Mouse (Mus musculus) limb, embryonic 14.5 days (tissue): ENCODE results near the gene Fam234b. TPM values are rescaled to one million over a fixed set of nuclear protein-coding genes. Genes with fewer than 3 reads are reported as not detected.

ENCODE experiments used
- ATAC-seq: fragments of 200-750 bp; cut with Nextera tagmentation; 2 replicates; pipeline ENCODE4 v1.8.0; 2017; ENCODE audit warnings: low read depth, moderate number of reproducible peaks, moderate TSS enrichment; ENCODE audit not compliant: low FRiP score
- DNase-seq: peaks from one replicate; pipeline ENCODE4 v3.0.0-alpha.2; 2015; ENCODE audit warnings: low spot score
- H3K27ac ChIP-seq: fragments of 300-500 bp; sonication (generic); replicated peaks from 2 replicates; pipeline ENCODE4 v1.5.1; 2014; ENCODE audit warnings: low read depth, mild to moderate bottlenecking, low read length, moderate library complexity, mixed read lengths
- H3K27me3 ChIP-seq: fragments of 300-500 bp; sonication (generic); 2 replicates; pipeline ENCODE4 v1.6.1; 2014; ENCODE audit warnings: low read length, mixed read lengths; ENCODE audit not compliant: control insufficient read depth, insufficient read depth
- H3K36me3 ChIP-seq: fragments of 300-500 bp; sonication (generic); 2 replicates; pipeline ENCODE4 v1.6.1; 2014; ENCODE audit warnings: mild to moderate bottlenecking, low read length, moderate library complexity, mixed read lengths; ENCODE audit not compliant: control insufficient read depth, insufficient read depth
- H3K4me1 ChIP-seq: fragments of 300-500 bp; sonication (generic); 2 replicates; pipeline ENCODE4 v1.6.1; 2014; ENCODE audit warnings: antibody characterized with exemption, low read length, mixed read lengths; ENCODE audit not compliant: control insufficient read depth, insufficient read depth
- H3K4me2 ChIP-seq: fragments of 300-500 bp; sonication (generic); replicated peaks from 2 replicates; pipeline ENCODE4 v1.6.1; 2014; ENCODE audit warnings: low read depth, mild to moderate bottlenecking, low read length, moderate library complexity; ENCODE audit not compliant: severe bottlenecking
- H3K4me3 ChIP-seq: fragments of 300-500 bp; sonication (generic); replicated peaks from 2 replicates; pipeline ENCODE4 v1.5.1; 2014; ENCODE audit warnings: low read length
- H3K9ac ChIP-seq: fragments of 300-500 bp; sonication (generic); 2 replicates; pipeline ENCODE4 v1.6.1; 2014; ENCODE audit warnings: mild to moderate bottlenecking, low read depth, low read length, moderate library complexity; ENCODE audit not compliant: severe bottlenecking
- H3K9me3 ChIP-seq: fragments of 300-500 bp; sonication (generic); 2 replicates; pipeline ENCODE4 v1.6.1; 2016; ENCODE audit warnings: low read length; ENCODE audit not compliant: control insufficient read depth
- POLR2A ChIP-seq: fragments of 200-500 bp; IDR thresholded peaks from 2 replicates; pipeline ENCODE4 v1.8.0; 2012; ENCODE audit warnings: inconsistent platforms, mild to moderate bottlenecking, moderate library complexity, borderline replicate concordance; ENCODE audit not compliant: insufficient read depth, insufficient read length; ENCODE audit errors: extremely low read depth
- WGBS: fragments of 180-500 bp; shearing (Covaris S2); extraction: QIAGEN DNeasy Blood & Tissue Kit; methylation state at CpG from one replicate; pipeline ENCODE4 v1.1.7; 2014; 5-methylcytosine and 5-hydroxymethylcytosine counted together
- polyA plus RNA-seq, 2 experiments: library from polyadenylated mRNA; depleted of rRNA in 1 of 2; stranded (reverse) in 1 of 2; unstranded in 1 of 2; fragments of >200 nt; fragmentation: Nextera tagmentation in 1 of 2; extraction: Ambion mirVana in 1 of 2; gene quantifications; 2 replicates each; pipeline versions ENCODE4 v1.2.1 to v1.2.3; 2012 to 2014

The Fam234b gene
- polyA plus RNA-seq (2012; rRNA removed) (26.2 and 31.6 TPM in 2 replicates), polyA plus RNA-seq (2014; fragmentation: Nextera tagmentation; extraction: Ambion mirVana) (23.9 and 27.3 TPM in 2 replicates)

GRCm38 (mm10) chr6:135197921-135198532 lies at the start of gene Fam234b, which contains the start of gene Hebp1:
Gene Fam234b, plus strand, starts transcription at chr6:135197977.
Gene Hebp1, minus strand, starts transcription at chr6:135198022.
- Histone ChIP-seq H3K9ac (peak within 1 kb of the TSS; percentile 85), H3K36me3 (no peaks in the 10 kb centered on the region), H3K9me3 (no peaks in the 10 kb centered on the region), H3K4me3 (peak within 1 kb of the TSS; percentile 91), H3K27me3 (no peaks in the 10 kb centered on the region), H3K4me2 (peak within 1 kb of the TSS; percentile 71), H3K4me1 (no peaks in the 10 kb centered on the region), H3K27ac (peak within 1 kb of the TSS; percentile 35; the same call in 1 of the 2 replicates)
- DNase-seq: peak; percentile 55
- TF ChIP-seq POLR2A: 0 out of 2 replicates have a peak, but pooled peaks have one; percentile 20
- peak; percentile 91 for ATAC-seq
- 0% methylated on average over 46 of the region's 52 CpGs for WGBS

- no peak overlapping the region for H3K4me2 ChIP-seq
- H3K27me3 ChIP-seq: no peaks in the 10 kb centered on the region
- H3K36me3 ChIP-seq: no peaks in the 10 kb centered on the region
- TF ChIP-seq POLR2A: no peak
- H3K27ac ChIP-seq: no peak overlapping the region
- DNase-seq (no peak), ATAC-seq (no peak)
- no peaks in the 10 kb centered on the region for H3K9me3 ChIP-seq
- H3K4me1 ChIP-seq: no peaks in the 10 kb centered on the region
- no peak overlapping the region for H3K4me3 ChIP-seq
- no peak overlapping the region for H3K9ac ChIP-seq
- WGBS: 25% methylated on average over 1 of the region's 1 CpGs
Measured at GRCm38 (mm10) chr6:135148506-135148905, 49.3 kb upstream of the Fam234b start.

- Histone ChIP-seq H3K27me3 (no peaks in the 10 kb centered on the region), H3K36me3 (no peaks in the 10 kb centered on the region), H3K4me2 (no peak overlapping the region), H3K9ac (no peak overlapping the region), H3K9me3 (no peaks in the 10 kb centered on the region), H3K4me3 (no peak overlapping the region), H3K27ac (no peak overlapping the region), H3K4me1 (no peaks in the 10 kb centered on the region)
- DNase-seq: no peak
- WGBS: 78% methylated on average over 4 of the region's 4 CpGs
- TF ChIP-seq POLR2A: no peak
- ATAC-seq: no peak
Measured at GRCm38 (mm10) chr6:135149175-135149574, 48.6 kb upstream of the Fam234b start.

- WGBS: 63% methylated on average over 4 of the region's 4 CpGs
- H3K4me3 ChIP-seq: no peak overlapping the region
- ATAC-seq (no peak), DNase-seq (no peak)
- no peaks in the 10 kb centered on the region for H3K4me1 ChIP-seq
- no peaks in the 10 kb centered on the region for H3K27me3 ChIP-seq
- no peak overlapping the region for H3K9ac ChIP-seq
- no peak overlapping the region for H3K4me2 ChIP-seq
- H3K36me3 ChIP-seq: no peaks in the 10 kb centered on the region
- no peak overlapping the region for H3K27ac ChIP-seq
- no peak for TF ChIP-seq POLR2A
- no peaks in the 10 kb centered on the region for H3K9me3 ChIP-seq
Measured at GRCm38 (mm10) chr6:135149722-135150121, 48.1 kb upstream of the Fam234b start.

GRCm38 (mm10) chr6:135150311-135150710 lies 47.5 kb upstream of the Fam234b start:
- Histone ChIP-seq H3K27me3 (no peaks in the 10 kb centered on the region), H3K36me3 (no peaks in the 10 kb centered on the region), H3K4me2 (no peak overlapping the region), H3K4me3 (no peak overlapping the region), H3K9me3 (no peaks in the 10 kb centered on the region), H3K27ac (no peak overlapping the region), H3K4me1 (no peaks in the 10 kb centered on the region), H3K9ac (no peak overlapping the region)
- 32% methylated on average over 5 of the region's 5 CpGs for WGBS
- TF ChIP-seq POLR2A: no peak
- ATAC-seq (no peak), DNase-seq (no peak)
